Mouse (Mus musculus): ENCODE measurements around the gene Osbpl2. TPM values are rescaled to one million over a fixed set of nuclear protein-coding genes. Genes with fewer than 3 reads are reported as not detected.
A peak's percentile ranks its signal among the peaks of the same experiment; 100 is the strongest.

The Osbpl2 gene
- polyA plus RNA-seq, 1 experiment from 2014 or later: 24.9 TPM

DNA sequence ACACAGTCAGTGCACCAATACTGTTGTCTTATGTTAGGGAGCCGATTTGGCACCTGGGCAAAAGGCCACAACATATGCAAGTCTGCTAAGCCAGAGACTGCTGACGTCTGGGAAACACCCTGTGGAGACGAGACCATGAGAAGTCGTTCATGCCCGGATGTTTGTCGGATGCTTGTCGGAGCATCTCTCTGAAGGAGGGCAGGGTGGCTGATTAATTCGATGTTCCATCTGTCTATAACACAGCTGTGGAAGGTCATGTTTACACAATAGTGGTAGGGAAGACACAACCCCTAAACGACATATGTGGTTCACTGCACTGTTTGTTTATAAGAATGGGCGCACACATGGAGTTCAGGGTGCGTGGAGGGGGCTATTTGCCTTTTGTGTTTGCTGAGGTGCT lies 81.6 kb downstream of the Osbpl2 start:
- Histone ChIP-seq H3K36me3 (replicated peaks) (peaks cover 57% of the 10 kb centered on the region), H3K27me3 (replicated peaks; ENCODE audit: low read depth, poor library complexity, severe bottlenecking) (no peaks in the 10 kb centered on the region), H3K4me3 (no peak overlapping the region), H3K4me1 (peaks cover 41% of the 10 kb centered on the region), H3K27ac (replicated peaks) (no peak overlapping the region), H3K9me3 (no peaks in the 10 kb centered on the region)
- 80% methylated on average over 11 of the region's 11 CpGs for WGBS
- DNase-seq (ENCODE audit: low spot score): no peak

DNA sequence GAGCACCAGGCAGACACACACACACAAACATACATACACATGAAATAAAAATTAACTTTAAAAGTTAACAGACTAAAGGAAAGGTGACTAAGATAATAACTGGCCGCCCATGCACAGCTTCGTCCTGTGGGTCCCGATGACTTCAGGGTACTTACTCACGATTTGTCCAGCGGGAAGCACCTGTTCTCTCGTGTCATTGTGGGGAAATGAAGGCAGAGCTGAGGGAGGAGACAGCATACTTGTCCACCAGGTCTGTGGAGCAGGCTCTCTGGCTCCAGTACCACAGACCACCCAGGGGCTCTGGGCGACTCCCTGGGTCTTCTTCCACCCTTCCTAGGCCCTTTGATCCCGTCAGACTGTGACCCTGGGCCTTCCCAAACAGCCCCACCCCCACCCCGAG lies 82.2 kb downstream of the Osbpl2 start:
- Histone ChIP-seq H3K36me3 (replicated peaks) (peaks cover 57% of the 10 kb centered on the region), H3K4me1 (peaks cover 37% of the 10 kb centered on the region), H3K9me3 (no peaks in the 10 kb centered on the region), H3K27ac (replicated peaks) (no peak overlapping the region), H3K27me3 (replicated peaks; ENCODE audit: low read depth, poor library complexity, severe bottlenecking) (no peaks in the 10 kb centered on the region), H3K4me3 (no peak overlapping the region)
- no peak for DNase-seq (ENCODE audit: low spot score)
- 74% methylated on average over 9 of the region's 9 CpGs for WGBS

GRCm38 (mm10) chr2:180202263-180202662 lies 83.2 kb downstream of the Osbpl2 start:
- 94% methylated on average over 14 of the region's 14 CpGs for WGBS
- H3K9me3 ChIP-seq: no peaks in the 10 kb centered on the region
- peaks cover 59% of the 10 kb centered on the region for H3K36me3 ChIP-seq (replicated peaks)
- peaks cover 30% of the 10 kb centered on the region for H3K4me1 ChIP-seq
- H3K27me3 ChIP-seq (replicated peaks; ENCODE audit: low read depth, poor library complexity, severe bottlenecking): no peaks in the 10 kb centered on the region
- DNase-seq (ENCODE audit: low spot score): no peak
- H3K4me3 ChIP-seq: no peak overlapping the region
- H3K27ac ChIP-seq (replicated peaks): no peak overlapping the region

DNA sequence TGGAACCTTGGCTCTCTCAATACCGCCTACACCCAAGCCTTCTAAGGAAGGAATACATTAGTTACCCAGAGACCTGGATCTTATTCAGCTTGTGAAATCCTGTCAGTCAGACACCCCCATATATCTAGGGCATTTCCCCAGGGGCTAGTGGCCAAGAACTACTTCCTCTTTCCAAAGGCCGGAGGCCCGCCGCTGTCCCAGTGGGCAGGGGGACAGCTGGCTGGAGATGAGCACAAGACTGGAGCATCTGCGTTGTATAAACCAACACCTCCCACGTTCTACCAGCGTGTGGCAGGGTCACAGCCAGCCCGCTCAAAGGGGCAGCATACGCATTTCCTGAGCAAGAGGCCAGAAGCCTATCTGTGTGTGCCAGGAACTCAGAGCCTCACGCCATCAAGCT lies 83.7 kb downstream of the Osbpl2 start:
- H3K27me3 ChIP-seq (replicated peaks; ENCODE audit: low read depth, poor library complexity, severe bottlenecking): no peaks in the 10 kb centered on the region
- no peak for DNase-seq (ENCODE audit: low spot score)
- peaks cover 53% of the 10 kb centered on the region for H3K36me3 ChIP-seq (replicated peaks)
- no peak overlapping the region for H3K27ac ChIP-seq (replicated peaks)
- WGBS: 83% methylated on average over 10 of the region's 10 CpGs
- no peak overlapping the region for H3K4me3 ChIP-seq
- no peaks in the 10 kb centered on the region for H3K9me3 ChIP-seq
- H3K4me1 ChIP-seq: peaks cover 29% of the 10 kb centered on the region

DNA sequence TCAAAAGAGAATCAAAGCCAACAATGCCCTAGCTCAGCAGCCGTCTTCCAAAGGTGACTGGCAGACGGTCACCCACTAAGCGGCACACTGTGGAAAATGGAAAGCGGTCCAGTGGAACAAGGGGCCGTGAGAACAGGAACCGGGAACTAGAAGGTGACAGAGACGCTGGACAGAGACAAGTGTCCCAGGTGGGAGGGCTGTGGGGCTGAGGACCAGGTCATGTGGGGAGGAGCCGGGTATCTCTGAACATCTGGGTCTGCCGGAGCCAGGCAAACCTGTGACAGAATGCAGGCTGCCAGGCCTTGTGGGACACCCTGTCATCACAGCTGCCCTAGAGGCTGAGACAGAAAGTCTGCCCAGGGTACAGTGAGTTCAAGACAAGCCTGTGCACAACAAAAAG lies 85.4 kb downstream of the Osbpl2 start:
- H3K4me1 ChIP-seq: peaks cover 32% of the 10 kb centered on the region
- H3K9me3 ChIP-seq: no peaks in the 10 kb centered on the region
- peaks cover 41% of the 10 kb centered on the region for H3K36me3 ChIP-seq (replicated peaks)
- DNase-seq (ENCODE audit: low spot score): no peak
- 92% methylated on average over 9 of the region's 9 CpGs for WGBS
- no peak overlapping the region for H3K27ac ChIP-seq (replicated peaks)
- H3K4me3 ChIP-seq: no peak overlapping the region
- no peaks in the 10 kb centered on the region for H3K27me3 ChIP-seq (replicated peaks; ENCODE audit: low read depth, poor library complexity, severe bottlenecking)

- 87% methylated on average over 12 of the region's 12 CpGs for WGBS
- DNase-seq (ENCODE audit: low spot score): no peak
Measured at GRCm38 (mm10) chr2:180205083-180205955, 86.2 kb downstream of the Osbpl2 start.

GRCm38 (mm10) chr2:180205956-180206280 lies 86.8 kb downstream of the Osbpl2 start:
- no peaks in the 10 kb centered on the region for H3K27me3 ChIP-seq (replicated peaks; ENCODE audit: low read depth, poor library complexity, severe bottlenecking)
- H3K4me1 ChIP-seq: peaks cover 23% of the 10 kb centered on the region
- peaks cover 39% of the 10 kb centered on the region for H3K36me3 ChIP-seq (replicated peaks)
- no peak overlapping the region for H3K4me3 ChIP-seq
- DNase-seq (ENCODE audit: low spot score): no peak
- 95% methylated on average over 2 of the region's 2 CpGs for WGBS
- H3K9me3 ChIP-seq: no peaks in the 10 kb centered on the region
- H3K27ac ChIP-seq (replicated peaks): no peak overlapping the region

More at GRCm38 (mm10) chr2:180205083-180205955, 86.2 kb downstream of the Osbpl2 start:
- Histone ChIP-seq H3K36me3 (replicated peaks) (peaks cover 41% of the 10 kb centered on the region), H3K27ac (replicated peaks) (no peak overlapping the region), H3K4me3 (no peak overlapping the region), H3K4me1 (peaks cover 29% of the 10 kb centered on the region), H3K27me3 (replicated peaks; ENCODE audit: low read depth, poor library complexity, severe bottlenecking) (no peaks in the 10 kb centered on the region), H3K9me3 (no peaks in the 10 kb centered on the region)

DNA sequence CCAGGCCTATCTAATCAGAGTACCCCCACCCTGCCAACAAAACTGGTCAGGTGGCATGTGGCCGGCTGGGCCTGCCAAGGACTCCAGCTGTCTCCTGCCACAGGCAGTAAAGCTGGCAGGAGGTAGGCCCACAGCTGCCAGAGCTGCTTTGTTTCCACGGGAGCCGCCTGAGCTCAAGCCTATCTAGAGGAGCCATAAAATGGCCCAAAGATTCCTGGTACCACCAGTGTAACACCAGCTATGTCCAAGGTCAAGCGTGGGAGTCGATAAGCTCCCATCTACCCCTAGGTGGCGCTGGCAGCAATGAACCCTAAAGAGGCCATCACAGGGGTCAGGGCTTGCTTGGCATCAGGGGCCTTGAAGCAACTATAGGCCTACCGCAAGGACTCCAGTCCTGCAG lies 88.7 kb downstream of the Osbpl2 start:
- peak; percentile 58 for DNase-seq (ENCODE audit: low spot score)
- WGBS: 70% methylated on average over 7 of the region's 7 CpGs
- H3K27me3 ChIP-seq (replicated peaks; ENCODE audit: low read depth, poor library complexity, severe bottlenecking): no peaks in the 10 kb centered on the region
- H3K9me3 ChIP-seq: no peaks in the 10 kb centered on the region; the same call in 1 of the 2 replicates
- H3K36me3 ChIP-seq (replicated peaks): peaks cover 28% of the 10 kb centered on the region
- no peak overlapping the region for H3K27ac ChIP-seq (replicated peaks)
- peaks cover 9% of the 10 kb centered on the region; the same call in 1 of the 2 replicates for H3K4me1 ChIP-seq
- no peak overlapping the region for H3K4me3 ChIP-seq

DNA sequence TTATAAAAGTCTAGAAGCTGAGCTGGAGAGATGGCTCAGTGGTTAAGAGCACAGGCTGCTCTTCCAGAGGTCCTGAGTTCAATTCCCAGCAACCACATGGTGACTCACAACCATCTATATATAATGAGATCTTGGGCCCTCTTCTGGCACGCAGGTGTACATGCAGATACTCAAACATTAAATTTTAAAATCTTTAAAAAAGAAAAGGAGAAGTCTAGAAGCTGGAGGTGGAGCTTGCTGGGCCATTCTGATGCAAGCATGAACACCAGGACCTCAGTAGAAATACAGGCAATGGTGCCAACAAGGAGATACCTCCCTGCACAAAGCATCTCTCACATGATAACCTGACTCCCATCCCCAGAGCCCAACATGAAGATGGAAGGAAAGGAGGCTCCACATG lies 89.9 kb downstream of the Osbpl2 start:
- Histone ChIP-seq H3K4me3 (no peak overlapping the region), H3K27ac (replicated peaks) (no peak overlapping the region), H3K36me3 (replicated peaks) (peaks cover 38% of the 10 kb centered on the region), H3K27me3 (replicated peaks; ENCODE audit: low read depth, poor library complexity, severe bottlenecking) (no peaks in the 10 kb centered on the region), H3K4me1 (peaks cover 9% of the 10 kb centered on the region; the same call in 1 of the 2 replicates), H3K9me3 (no peaks in the 10 kb centered on the region; the same call in 1 of the 2 replicates)
- DNase-seq (ENCODE audit: low spot score): no peak
- 85% methylated on average over 1 of the region's 1 CpGs for WGBS

GRCm38 (mm10) chr2:180212255-180212654 lies 93.1 kb downstream of the Osbpl2 start:
- H3K27me3 ChIP-seq (replicated peaks; ENCODE audit: low read depth, poor library complexity, severe bottlenecking): no peaks in the 10 kb centered on the region
- no peak for DNase-seq (ENCODE audit: low spot score)
- 90% methylated on average over 3 of the region's 3 CpGs for WGBS
- no peak overlapping the region for H3K27ac ChIP-seq (replicated peaks)
- H3K9me3 ChIP-seq: no peaks in the 10 kb centered on the region; the same call in 1 of the 2 replicates
- peaks cover 31% of the 10 kb centered on the region for H3K4me1 ChIP-seq
- H3K36me3 ChIP-seq (replicated peaks): peaks cover 16% of the 10 kb centered on the region; the same call in 1 of the 2 replicates
- H3K4me3 ChIP-seq: no peak overlapping the region

Small RNA genes within 50 kb of the gene (microRNA-seq; reads per million reads assigned to microRNA genes)
- gene Mir7005: not detected

Other genes starting within 250 kb of the Osbpl2 start
- 3.2 and 3.7 TPM in 2 replicates for gene Taf4, start 142.7 kb upstream of the Osbpl2 start, polyA plus RNA-seq (2016; fragmentation: Nextera tagmentation; extraction: Ambion mirVana)
- gene Lsm14b, start 94.3 kb upstream of the Osbpl2 start, polyA plus RNA-seq (2016; fragmentation: Nextera tagmentation; extraction: Ambion mirVana): 8.6 and 9.9 TPM in 2 replicates
- 909 and 921 TPM in 2 replicates for gene Psma7, start 76.9 kb upstream of the Osbpl2 start, polyA plus RNA-seq (2016; fragmentation: Nextera tagmentation; extraction: Ambion mirVana)
- gene Ss18l1, start 76.8 kb upstream of the Osbpl2 start, polyA plus RNA-seq (2016; fragmentation: Nextera tagmentation; extraction: Ambion mirVana): 8.3 and 8.6 TPM in 2 replicates
- 31.3 and 33.0 TPM in 2 replicates for gene Mtg2, start 48.7 kb upstream of the Osbpl2 start, polyA plus RNA-seq (2016; fragmentation: Nextera tagmentation; extraction: Ambion mirVana)
- 0.49 and 0.67 TPM in 2 replicates for gene Hrh3, start 14.8 kb upstream of the Osbpl2 start, polyA plus RNA-seq (2016; fragmentation: Nextera tagmentation; extraction: Ambion mirVana)
- gene Adrm1, start 52.2 kb downstream of the Osbpl2 start, polyA plus RNA-seq (2016; fragmentation: Nextera tagmentation; extraction: Ambion mirVana): 264 and 272 TPM in 2 replicates
- gene Lama5, start 106.6 kb downstream of the Osbpl2 start, polyA plus RNA-seq (2016; fragmentation: Nextera tagmentation; extraction: Ambion mirVana): 19.6 and 25.3 TPM in 2 replicates
- gene Rps21, start 138.1 kb downstream of the Osbpl2 start, polyA plus RNA-seq (2016; fragmentation: Nextera tagmentation; extraction: Ambion mirVana): 569 and 585 TPM in 2 replicates
- gene Cables2, start 154.2 kb downstream of the Osbpl2 start, polyA plus RNA-seq (2016; fragmentation: Nextera tagmentation; extraction: Ambion mirVana): 12.7 and 13.2 TPM in 2 replicates
- 0.92 and 1.7 TPM in 2 replicates for gene Rbbp8nl, start 170.6 kb downstream of the Osbpl2 start, polyA plus RNA-seq (2016; fragmentation: Nextera tagmentation; extraction: Ambion mirVana)
- 0.57 and 0.65 TPM in 2 replicates for gene Gata5, start 215.4 kb downstream of the Osbpl2 start, polyA plus RNA-seq (2016; fragmentation: Nextera tagmentation; extraction: Ambion mirVana)

Data from embryonic facial prominence, embryonic 10.5 days (tissue).